Mouse (Mus musculus) kidney, postnatal 4 days (tissue): Measurements from ENCODE around the gene Wfdc1.

ENCODE experiments used
- DNase-seq, 2 experiments: peaks; one replicate each; pipeline ENCODE4 v3.0.0; 2021; ENCODE audit warnings: mixed read lengths in 2 of 2

Gene Wfdc1

GRCm38 (mm10) chr8:119694696-119695095 lies 28.5 kb downstream of the Wfdc1 start:
- DNase-seq: peak in 1 of 2 experiments; percentile 51

- DNase-seq: no peak
Observed at GRCm38 (mm10) chr8:119697163-119697562, 31.0 kb downstream of the Wfdc1 start.

- peak; percentile 78 to 81 for DNase-seq
Observed at GRCm38 (mm10) chr8:119698960-119699359, 32.8 kb downstream of the Wfdc1 start.

GRCm38 (mm10) chr8:119699549-119700134 lies 33.5 kb downstream of the Wfdc1 start, which contains the start of gene Atp2c2:
Atp2c2 (plus strand) TSS chr8:119700009.
- peak; percentile 50 to 71 for DNase-seq

GRCm38 (mm10) chr8:119702965-119703364 lies 36.8 kb downstream of the Wfdc1 start:
- DNase-seq: peak; percentile 44 to 53

- no peak for DNase-seq
Observed at GRCm38 (mm10) chr8:119707146-119707545, 41.0 kb downstream of the Wfdc1 start.

- DNase-seq: no peak
Observed at GRCm38 (mm10) chr8:119708471-119708870, 42.3 kb downstream of the Wfdc1 start.

- peak; percentile 45 to 59 for DNase-seq
Observed at GRCm38 (mm10) chr8:119708878-119709702, 42.9 kb downstream of the Wfdc1 start.

GRCm38 (mm10) chr8:119709703-119710093 lies 43.5 kb downstream of the Wfdc1 start:
- DNase-seq: no peak

- no peak for DNase-seq
Observed at GRCm38 (mm10) chr8:119712226-119712625, 46.1 kb downstream of the Wfdc1 start.

GRCm38 (mm10) chr8:119713421-119713820 lies 47.3 kb downstream of the Wfdc1 start:
- DNase-seq: no peak

GRCm38 (mm10) chr8:119715221-119715620 lies 49.1 kb downstream of the Wfdc1 start:
- DNase-seq: peak; percentile 27 to 46

GRCm38 (mm10) chr8:119716730-119717299 lies 50.6 kb downstream of the Wfdc1 start:
- DNase-seq: no peak

GRCm38 (mm10) chr8:119717765-119718164 lies 51.6 kb downstream of the Wfdc1 start:
- DNase-seq: peak; percentile 45 to 64

- DNase-seq: no peak
Observed at GRCm38 (mm10) chr8:119719011-119719501, 52.9 kb downstream of the Wfdc1 start.

- no peak for DNase-seq
Observed at GRCm38 (mm10) chr8:119722348-119722747, 56.2 kb downstream of the Wfdc1 start.

- DNase-seq: no peak
Observed at GRCm38 (mm10) chr8:119723676-119724075, 57.5 kb downstream of the Wfdc1 start.

GRCm38 (mm10) chr8:119724596-119724995 lies 58.4 kb downstream of the Wfdc1 start:
- no peak for DNase-seq

- no peak for DNase-seq
Observed at GRCm38 (mm10) chr8:119727093-119727492, 60.9 kb downstream of the Wfdc1 start.

GRCm38 (mm10) chr8:119728351-119728895 lies 62.3 kb downstream of the Wfdc1 start:
- DNase-seq: no peak

GRCm38 (mm10) chr8:119732072-119732471 lies 65.9 kb downstream of the Wfdc1 start:
- no peak for DNase-seq

GRCm38 (mm10) chr8:119736348-119736917 lies 70.3 kb downstream of the Wfdc1 start:
- no peak for DNase-seq
